Mouse (Mus musculus): ENCODE data around the gene Smpdl3b.
"Not testable (repeated sequence)": the region's sequence is repeated elsewhere in the genome, so short reads cannot be mapped to it uniquely, and the experiment has no call there.

The Smpdl3b gene

GRCm38 (mm10) chr4:132756974-132757373, at the start of gene Smpdl3b:
Gene Smpdl3b, minus strand, starts transcription at chr4:132757252.
- peak; percentile 81 for DNase-seq

GRCm38 (mm10) chr4:132806620-132807191, 49.7 kb upstream of the Smpdl3b start:
- no peak for DNase-seq

- no peak for DNase-seq
These were observed 48.6 kb upstream of the Smpdl3b start for GRCm38 (mm10) chr4:132805599-132806197.

GRCm38 (mm10) chr4:132805146-132805545, 48.1 kb upstream of the Smpdl3b start:
- DNase-seq = no peak

GRCm38 (mm10) chr4:132804331-132804730, 47.3 kb upstream of the Smpdl3b start:
- no peak for DNase-seq

GRCm38 (mm10) chr4:132803876-132804275, 46.8 kb upstream of the Smpdl3b start:
- no peak for DNase-seq

- no peak for DNase-seq
These were observed 46.2 kb upstream of the Smpdl3b start for GRCm38 (mm10) chr4:132803212-132803611.

- DNase-seq = peak; percentile 24
These were observed 45.2 kb upstream of the Smpdl3b start for GRCm38 (mm10) chr4:132802171-132802637.

GRCm38 (mm10) chr4:132801176-132802077, 44.4 kb upstream of the Smpdl3b start:
- no peak for DNase-seq

- no peak for DNase-seq
These were observed 42.8 kb upstream of the Smpdl3b start for GRCm38 (mm10) chr4:132799845-132800244.

- not testable (repeated sequence) for DNase-seq
These were observed 41.6 kb upstream of the Smpdl3b start for GRCm38 (mm10) chr4:132798666-132799065.

- no peak for DNase-seq
These were observed 41.0 kb upstream of the Smpdl3b start for GRCm38 (mm10) chr4:132798028-132798427.

GRCm38 (mm10) chr4:132797461-132797860, 40.4 kb upstream of the Smpdl3b start:
- no peak for DNase-seq

GRCm38 (mm10) chr4:132796196-132796886, 39.3 kb upstream of the Smpdl3b start, which contains the start of gene Themis2:
Gene Themis2, minus strand, starts transcription at chr4:132796387.
- DNase-seq = peak; percentile 85

- no peak for DNase-seq
These were observed 38.1 kb upstream of the Smpdl3b start for GRCm38 (mm10) chr4:132795171-132795570.

- no peak for DNase-seq
These were observed 37.7 kb upstream of the Smpdl3b start for GRCm38 (mm10) chr4:132794760-132795159.

GRCm38 (mm10) chr4:132794028-132794427, 37.0 kb upstream of the Smpdl3b start:
- no peak for DNase-seq

GRCm38 (mm10) chr4:132793322-132794004, 36.4 kb upstream of the Smpdl3b start:
- DNase-seq = not testable (repeated sequence)

- no peak for DNase-seq
These were observed 32.7 kb upstream of the Smpdl3b start for GRCm38 (mm10) chr4:132789731-132790130.

- DNase-seq = no peak
These were observed 28.2 kb upstream of the Smpdl3b start for GRCm38 (mm10) chr4:132785228-132785627.

GRCm38 (mm10) chr4:132783732-132784131, 26.7 kb upstream of the Smpdl3b start:
- no peak for DNase-seq

- no peak for DNase-seq
These were observed 23.2 kb upstream of the Smpdl3b start for GRCm38 (mm10) chr4:132780288-132780687.

Measured in kidney, postnatal 10 days (tissue).